Mouse (Mus musculus) regulatory T cell (primary cell): ENCODE results near the gene Sipa1l2.

ENCODE experiments used
- in situ Hi-C: fragments of 300-600 bp; cut with MboI, MseI; formaldehyde crosslinking; loops from one replicate; pipeline ENCODE4 v1.15.1; 2025; ENCODE audit warnings: high pct_unique_total_duplicates

The Sipa1l2 gene

GRCm38 (mm10) chr8:125465156-125465821 is 104.3 kb downstream of the Sipa1l2 start:
- in situ Hi-C loops = no loop called here

- in situ Hi-C loops = no loop called here
These were observed 106.7 kb downstream of the Sipa1l2 start for GRCm38 (mm10) chr8:125462901-125463300.

- in situ Hi-C loops = no loop called here
These were observed 108.1 kb downstream of the Sipa1l2 start for GRCm38 (mm10) chr8:125461504-125461903.

- in situ Hi-C loops = no loop called here
These were observed 109.0 kb downstream of the Sipa1l2 start for GRCm38 (mm10) chr8:125460602-125461001.

GRCm38 (mm10) chr8:125449048-125449447 is 120.6 kb downstream of the Sipa1l2 start:
- in situ Hi-C loops = no loop called here

- in situ Hi-C loops = no loop called here
These were observed 122.1 kb downstream of the Sipa1l2 start for GRCm38 (mm10) chr8:125447543-125447942.

- in situ Hi-C loops = no loop called here
These were observed 123.4 kb downstream of the Sipa1l2 start for GRCm38 (mm10) chr8:125446236-125446635.

GRCm38 (mm10) chr8:125445225-125445609 is 124.4 kb downstream of the Sipa1l2 start:
- in situ Hi-C loops = no loop called here

DNA sequence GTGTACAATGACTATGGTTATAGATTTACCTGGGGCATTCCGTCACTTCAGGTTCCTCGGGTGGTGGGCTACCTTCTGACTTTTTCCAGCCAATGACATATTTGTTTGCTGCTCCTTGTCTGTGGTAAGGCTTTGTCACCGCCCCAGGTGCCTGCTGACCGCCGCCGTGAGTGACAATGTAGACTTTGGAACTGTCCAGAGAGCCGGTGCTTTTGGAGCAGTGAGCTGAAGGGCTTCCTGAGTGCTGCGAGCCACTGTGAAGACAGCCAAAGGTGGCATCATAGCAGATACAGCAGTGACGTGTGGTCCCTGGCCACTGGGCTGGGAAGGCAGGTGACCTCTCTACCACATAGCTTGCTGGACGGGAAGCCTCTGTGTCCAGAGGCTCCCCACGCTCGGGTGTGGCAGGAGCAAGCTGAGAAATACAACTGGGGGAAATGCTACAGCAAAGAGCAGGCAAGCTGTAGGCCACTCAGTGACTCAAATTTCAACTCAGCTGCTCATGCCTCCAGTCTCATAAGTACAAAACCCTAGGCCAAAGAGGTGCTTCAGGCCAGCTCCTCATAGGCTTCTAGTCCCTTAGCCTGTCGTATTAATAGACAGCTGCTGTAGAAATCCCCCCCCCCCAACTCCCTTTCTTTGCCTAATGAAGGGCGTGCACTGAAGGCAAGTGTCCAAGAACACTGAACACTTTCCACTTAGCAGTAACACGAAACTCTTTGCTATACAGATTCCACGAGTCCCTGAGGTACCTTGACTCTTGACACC is 125.0 kb downstream of the Sipa1l2 start:
- in situ Hi-C loops = no loop called here

- in situ Hi-C loops = no loop called here
These were observed 134.1 kb downstream of the Sipa1l2 start for GRCm38 (mm10) chr8:125435320-125436100.

GRCm38 (mm10) chr8:125434151-125434550 is 135.5 kb downstream of the Sipa1l2 start:
- in situ Hi-C loops = no loop called here

GRCm38 (mm10) chr8:125431321-125431720 is 138.3 kb downstream of the Sipa1l2 start:
- in situ Hi-C loops = no loop called here

- in situ Hi-C loops = no loop called here
These were observed 138.8 kb downstream of the Sipa1l2 start for GRCm38 (mm10) chr8:125430796-125431195.

GRCm38 (mm10) chr8:125428979-125429690 is 140.5 kb downstream of the Sipa1l2 start:
- in situ Hi-C loops = loop anchor here (10.0 kb wide), 1 partner anchor 1084 kb away; no protein-coding TSS in a partner anchor

GRCm38 (mm10) chr8:125423861-125424260 is 145.7 kb downstream of the Sipa1l2 start:
- in situ Hi-C loops = loop anchor here (10.0 kb wide), 1 partner anchor 1079 kb away; no protein-coding TSS in a partner anchor

GRCm38 (mm10) chr8:125419202-125419830 is 150.3 kb downstream of the Sipa1l2 start:
- in situ Hi-C loops = no loop called here

- in situ Hi-C loops = no loop called here
These were observed 153.5 kb downstream of the Sipa1l2 start for GRCm38 (mm10) chr8:125416146-125416545.

DNA sequence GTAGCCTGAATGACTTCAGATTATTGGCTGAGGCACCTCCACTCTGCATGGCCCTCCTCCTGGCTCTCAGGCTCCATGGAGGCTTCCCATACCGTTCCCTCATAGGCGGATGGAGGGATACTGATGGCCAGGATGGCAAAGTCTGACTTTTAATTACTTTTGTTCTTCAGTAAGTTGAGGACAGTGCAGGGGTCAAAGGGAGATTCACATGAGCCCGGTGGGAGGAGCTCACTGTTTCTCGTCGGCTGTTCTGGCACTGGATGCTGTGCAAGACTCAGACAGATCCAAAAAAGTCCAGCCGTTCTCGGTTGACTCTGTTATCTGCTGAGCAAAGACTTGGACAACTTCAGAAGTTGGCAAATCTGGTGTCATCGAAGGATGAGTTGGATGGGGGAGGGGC is 155.0 kb downstream of the Sipa1l2 start:
- in situ Hi-C loops = no loop called here

GRCm38 (mm10) chr8:125413001-125413909 is 156.4 kb downstream of the Sipa1l2 start:
- in situ Hi-C loops = no loop called here

DNA sequence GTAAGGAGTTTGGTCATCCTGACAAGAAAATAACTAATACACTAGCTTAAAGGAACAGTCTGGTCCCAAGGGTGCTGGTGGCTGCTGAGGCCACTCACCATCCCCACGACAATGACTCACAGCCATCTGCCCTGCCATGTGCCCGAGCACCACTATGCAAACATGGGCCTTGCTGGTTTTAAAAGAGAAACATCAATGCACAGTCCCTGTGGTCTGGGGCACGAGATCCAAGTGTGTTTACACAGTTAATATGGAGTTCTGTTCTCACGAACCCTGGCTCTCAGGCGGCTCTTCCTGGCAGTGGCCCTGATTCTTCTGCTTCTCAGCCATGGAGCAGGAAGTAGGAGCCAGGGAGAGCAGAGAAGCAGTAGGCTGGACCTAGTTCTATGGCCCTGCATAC is 159.0 kb downstream of the Sipa1l2 start:
- in situ Hi-C loops = no loop called here
